Mouse (Mus musculus) ovary, adult 18-20 months (tissue): Measurements from ENCODE around the gene Znrd1.

Experiments
- DNase-seq: peaks from one replicate; pipeline ENCODE4 v3.0.0; 2022; ENCODE audit warnings: low spot score, mixed read lengths

The Znrd1 gene

GRCm38 (mm10) chr17:36927496-36928120 is 30.8 kb downstream of the Znrd1 start:
- DNase-seq, result no peak

GRCm38 (mm10) chr17:36923491-36923890 is 34.9 kb downstream of the Znrd1 start:
- no peak for DNase-seq

- no peak for DNase-seq
Observed at GRCm38 (mm10) chr17:36922715-36923114, 35.6 kb downstream of the Znrd1 start.

GRCm38 (mm10) chr17:36920239-36920638 is 38.1 kb downstream of the Znrd1 start:
- DNase-seq, result peak; percentile 57

GRCm38 (mm10) chr17:36915076-36915475 is 43.3 kb downstream of the Znrd1 start:
- no peak for DNase-seq

GRCm38 (mm10) chr17:36914108-36914507 is 44.3 kb downstream of the Znrd1 start:
- peak; percentile 5 for DNase-seq

- DNase-seq, result no peak
Observed at GRCm38 (mm10) chr17:36912031-36912430, 46.3 kb downstream of the Znrd1 start.

- DNase-seq, result no peak
Observed at GRCm38 (mm10) chr17:36909802-36910201, 48.6 kb downstream of the Znrd1 start.

- no peak for DNase-seq
Observed at GRCm38 (mm10) chr17:36908235-36908634, 50.1 kb downstream of the Znrd1 start.
